Mouse (Mus musculus): ENCODE measurements around the gene Nfatc3. TPM values are rescaled to one million over a fixed set of nuclear protein-coding genes. Genes with fewer than 3 reads are reported as not detected.

The Nfatc3 gene
- polyA plus RNA-seq, 1 experiment from 2014 or later, result 3.2 TPM

- no peak overlapping the region for H3K4me3 ChIP-seq (ENCODE audit: low read depth, low read length)
- H3K27me3 ChIP-seq (ENCODE audit: control insufficient read depth, insufficient read depth, low read length), result no peaks in the 10 kb centered on the region
- H3K4me2 ChIP-seq (ENCODE audit: low read depth, low read length), result no peak overlapping the region
- H3K9ac ChIP-seq (replicated peaks; ENCODE audit: low read depth, low read length), result no peak overlapping the region
- no peak overlapping the region for H3K27ac ChIP-seq (ENCODE audit: low read depth, low read length)
- no peaks in the 10 kb centered on the region for H3K9me3 ChIP-seq (ENCODE audit: control insufficient read depth, low read length)
- WGBS, result 92% methylated on average over 2 of the region's 2 CpGs
- peaks cover 16% of the 10 kb centered on the region for H3K36me3 ChIP-seq (ENCODE audit: control insufficient read depth, insufficient read depth, low read length)
- no peaks in the 10 kb centered on the region for H3K4me1 ChIP-seq (ENCODE audit: control insufficient read depth, insufficient read depth, low read length)
- no peak for ATAC-seq (ENCODE audit: low read depth)
These were observed 45.2 kb downstream of the Nfatc3 start for GRCm38 (mm10) chr8:106103888-106104287.

GRCm38 (mm10) chr8:106106193-106106592 is 47.6 kb downstream of the Nfatc3 start:
- WGBS, result 84% methylated on average over 1 of the region's 1 CpGs
- no peak overlapping the region for H3K4me3 ChIP-seq (ENCODE audit: low read depth, low read length)
- H3K27ac ChIP-seq (ENCODE audit: low read depth, low read length), result no peak overlapping the region
- no peaks in the 10 kb centered on the region for H3K27me3 ChIP-seq (ENCODE audit: control insufficient read depth, insufficient read depth, low read length)
- no peak for ATAC-seq (ENCODE audit: low read depth)
- H3K4me1 ChIP-seq (ENCODE audit: control insufficient read depth, insufficient read depth, low read length), result no peaks in the 10 kb centered on the region
- peaks cover 23% of the 10 kb centered on the region for H3K36me3 ChIP-seq (ENCODE audit: control insufficient read depth, insufficient read depth, low read length)
- no peaks in the 10 kb centered on the region for H3K9me3 ChIP-seq (ENCODE audit: control insufficient read depth, low read length)
- H3K9ac ChIP-seq (replicated peaks; ENCODE audit: low read depth, low read length), result no peak overlapping the region
- no peak overlapping the region for H3K4me2 ChIP-seq (ENCODE audit: low read depth, low read length)

GRCm38 (mm10) chr8:106108080-106108479 is 49.4 kb downstream of the Nfatc3 start:
- peaks cover 23% of the 10 kb centered on the region for H3K36me3 ChIP-seq (ENCODE audit: control insufficient read depth, insufficient read depth, low read length)
- no peak overlapping the region for H3K27ac ChIP-seq (ENCODE audit: low read depth, low read length)
- no peaks in the 10 kb centered on the region for H3K9me3 ChIP-seq (ENCODE audit: control insufficient read depth, low read length)
- 98% methylated on average over 4 of the region's 4 CpGs for WGBS
- no peak overlapping the region for H3K9ac ChIP-seq (replicated peaks; ENCODE audit: low read depth, low read length)
- no peaks in the 10 kb centered on the region for H3K4me1 ChIP-seq (ENCODE audit: control insufficient read depth, insufficient read depth, low read length)
- H3K27me3 ChIP-seq (ENCODE audit: control insufficient read depth, insufficient read depth, low read length), result no peaks in the 10 kb centered on the region
- no peak for ATAC-seq (ENCODE audit: low read depth)
- H3K4me3 ChIP-seq (ENCODE audit: low read depth, low read length), result no peak overlapping the region
- H3K4me2 ChIP-seq (ENCODE audit: low read depth, low read length), result no peak overlapping the region

GRCm38 (mm10) chr8:106108729-106109128 is 50.1 kb downstream of the Nfatc3 start:
- no peak overlapping the region for H3K9ac ChIP-seq (replicated peaks; ENCODE audit: low read depth, low read length)
- H3K36me3 ChIP-seq (ENCODE audit: control insufficient read depth, insufficient read depth, low read length), result peaks cover 19% of the 10 kb centered on the region
- no peaks in the 10 kb centered on the region for H3K9me3 ChIP-seq (ENCODE audit: control insufficient read depth, low read length)
- no peak for ATAC-seq (ENCODE audit: low read depth)
- H3K27ac ChIP-seq (ENCODE audit: low read depth, low read length), result no peak overlapping the region
- WGBS, result 98% methylated on average over 3 of the region's 3 CpGs
- no peak overlapping the region for H3K4me3 ChIP-seq (ENCODE audit: low read depth, low read length)
- H3K27me3 ChIP-seq (ENCODE audit: control insufficient read depth, insufficient read depth, low read length), result no peaks in the 10 kb centered on the region
- H3K4me2 ChIP-seq (ENCODE audit: low read depth, low read length), result no peak overlapping the region
- H3K4me1 ChIP-seq (ENCODE audit: control insufficient read depth, insufficient read depth, low read length), result no peaks in the 10 kb centered on the region

GRCm38 (mm10) chr8:106112041-106112440 is 53.4 kb downstream of the Nfatc3 start:
- H3K36me3 ChIP-seq (ENCODE audit: control insufficient read depth, insufficient read depth, low read length), result peaks cover 13% of the 10 kb centered on the region; the same call in 1 of the 2 replicates
- no peaks in the 10 kb centered on the region for H3K4me1 ChIP-seq (ENCODE audit: control insufficient read depth, insufficient read depth, low read length)
- H3K27ac ChIP-seq (ENCODE audit: low read depth, low read length), result no peak overlapping the region
- WGBS, result 98% methylated on average over 2 of the region's 2 CpGs
- H3K9ac ChIP-seq (replicated peaks; ENCODE audit: low read depth, low read length), result no peak overlapping the region
- H3K4me2 ChIP-seq (ENCODE audit: low read depth, low read length), result no peak overlapping the region
- H3K27me3 ChIP-seq (ENCODE audit: control insufficient read depth, insufficient read depth, low read length), result no peaks in the 10 kb centered on the region
- no peak overlapping the region for H3K4me3 ChIP-seq (ENCODE audit: low read depth, low read length)
- no peaks in the 10 kb centered on the region for H3K9me3 ChIP-seq (ENCODE audit: control insufficient read depth, low read length)
- ATAC-seq (ENCODE audit: low read depth), result no peak

GRCm38 (mm10) chr8:106112514-106112913 is 53.9 kb downstream of the Nfatc3 start:
- Histone ChIP-seq H3K27ac (ENCODE audit: low read depth, low read length) (no peak overlapping the region), H3K4me1 (ENCODE audit: control insufficient read depth, insufficient read depth, low read length) (no peaks in the 10 kb centered on the region), H3K9me3 (ENCODE audit: control insufficient read depth, low read length) (no peaks in the 10 kb centered on the region), H3K9ac (replicated peaks; ENCODE audit: low read depth, low read length) (no peak overlapping the region), H3K4me2 (ENCODE audit: low read depth, low read length) (no peak overlapping the region), H3K27me3 (ENCODE audit: control insufficient read depth, insufficient read depth, low read length) (no peaks in the 10 kb centered on the region), H3K4me3 (ENCODE audit: low read depth, low read length) (no peak overlapping the region), H3K36me3 (ENCODE audit: control insufficient read depth, insufficient read depth, low read length) (peaks cover 13% of the 10 kb centered on the region; the same call in 1 of the 2 replicates)
- ATAC-seq (ENCODE audit: low read depth), result no peak
- 92% methylated on average over 1 of the region's 1 CpGs for WGBS

GRCm38 (mm10) chr8:106115897-106116296 is 57.3 kb downstream of the Nfatc3 start:
- ATAC-seq (ENCODE audit: low read depth), result no peak
- H3K4me3 ChIP-seq (ENCODE audit: low read depth, low read length), result no peak overlapping the region
- no peaks in the 10 kb centered on the region for H3K27me3 ChIP-seq (ENCODE audit: control insufficient read depth, insufficient read depth, low read length)
- H3K27ac ChIP-seq (ENCODE audit: low read depth, low read length), result no peak overlapping the region
- H3K9me3 ChIP-seq (ENCODE audit: control insufficient read depth, low read length), result no peaks in the 10 kb centered on the region
- H3K4me2 ChIP-seq (ENCODE audit: low read depth, low read length), result no peak overlapping the region
- H3K9ac ChIP-seq (replicated peaks; ENCODE audit: low read depth, low read length), result no peak overlapping the region
- WGBS, result 99% methylated on average over 3 of the region's 3 CpGs
- H3K4me1 ChIP-seq (ENCODE audit: control insufficient read depth, insufficient read depth, low read length), result no peaks in the 10 kb centered on the region
- no peaks in the 10 kb centered on the region for H3K36me3 ChIP-seq (ENCODE audit: control insufficient read depth, insufficient read depth, low read length)

GRCm38 (mm10) chr8:106123443-106123842 is 64.8 kb downstream of the Nfatc3 start:
- no peak for ATAC-seq (ENCODE audit: low read depth)
- H3K4me1 ChIP-seq (ENCODE audit: control insufficient read depth, insufficient read depth, low read length), result no peaks in the 10 kb centered on the region
- 89% methylated on average over 3 of the region's 3 CpGs for WGBS
- no peak overlapping the region for H3K4me3 ChIP-seq (ENCODE audit: low read depth, low read length)
- peaks cover 10% of the 10 kb centered on the region; the same call in 1 of the 2 replicates for H3K36me3 ChIP-seq (ENCODE audit: control insufficient read depth, insufficient read depth, low read length)
- no peak overlapping the region for H3K9ac ChIP-seq (replicated peaks; ENCODE audit: low read depth, low read length)
- H3K4me2 ChIP-seq (ENCODE audit: low read depth, low read length), result no peak overlapping the region
- no peak overlapping the region for H3K27ac ChIP-seq (ENCODE audit: low read depth, low read length)
- no peaks in the 10 kb centered on the region for H3K9me3 ChIP-seq (ENCODE audit: control insufficient read depth, low read length)
- no peaks in the 10 kb centered on the region for H3K27me3 ChIP-seq (ENCODE audit: control insufficient read depth, insufficient read depth, low read length)

- Histone ChIP-seq H3K36me3 (ENCODE audit: control insufficient read depth, insufficient read depth, low read length) (peaks cover 13% of the 10 kb centered on the region; the same call in 1 of the 2 replicates), H3K4me1 (ENCODE audit: control insufficient read depth, insufficient read depth, low read length) (no peaks in the 10 kb centered on the region), H3K27me3 (ENCODE audit: control insufficient read depth, insufficient read depth, low read length) (no peaks in the 10 kb centered on the region), H3K4me3 (ENCODE audit: low read depth, low read length) (no peak overlapping the region), H3K9me3 (ENCODE audit: control insufficient read depth, low read length) (no peaks in the 10 kb centered on the region), H3K4me2 (ENCODE audit: low read depth, low read length) (no peak overlapping the region), H3K9ac (replicated peaks; ENCODE audit: low read depth, low read length) (no peak overlapping the region), H3K27ac (ENCODE audit: low read depth, low read length) (no peak overlapping the region)
- 95% methylated on average over 1 of the region's 1 CpGs for WGBS
- no peak for ATAC-seq (ENCODE audit: low read depth)
These were observed 67.4 kb downstream of the Nfatc3 start for GRCm38 (mm10) chr8:106126055-106126454.

All from neural tube, embryonic 14.5 days (tissue).